Mouse (Mus musculus): ENCODE measurements around the gene Erc2. TPM values are rescaled to one million over a fixed set of nuclear protein-coding genes. Genes with fewer than 3 reads are reported as not detected.

The Erc2 gene
- polyA plus RNA-seq, 1 experiment from 2014 or later = 9.2 TPM

GRCm38 (mm10) chr14:28060891-28061290 lies 438.7 kb downstream of the Erc2 start:
- Histone ChIP-seq H3K4me1 (peaks cover 33% of the 10 kb centered on the region), H3K9me3 (no peaks in the 10 kb centered on the region), H3K4me2 (replicated peaks) (no peak overlapping the region), H3K27ac (no peak overlapping the region), H3K27me3 (peaks cover 69% of the 10 kb centered on the region), H3K36me3 (no peaks in the 10 kb centered on the region), H3K9ac (no peak overlapping the region), H3K4me3 (no peak overlapping the region)
- WGBS = 77% methylated on average over 4 of the region's 4 CpGs
- ATAC-seq (ENCODE audit: low FRiP score, low read depth) = no peak

GRCm38 (mm10) chr14:28061649-28062375 lies 439.6 kb downstream of the Erc2 start:
- no peak for ATAC-seq (ENCODE audit: low FRiP score, low read depth)
- Histone ChIP-seq H3K4me3 (no peak overlapping the region), H3K4me1 (peaks cover 25% of the 10 kb centered on the region), H3K9ac (no peak overlapping the region), H3K9me3 (no peaks in the 10 kb centered on the region), H3K4me2 (replicated peaks) (no peak overlapping the region), H3K27ac (no peak overlapping the region), H3K36me3 (no peaks in the 10 kb centered on the region), H3K27me3 (peaks cover 65% of the 10 kb centered on the region)
- WGBS = 10% methylated on average over 3 of the region's 3 CpGs

DNA sequence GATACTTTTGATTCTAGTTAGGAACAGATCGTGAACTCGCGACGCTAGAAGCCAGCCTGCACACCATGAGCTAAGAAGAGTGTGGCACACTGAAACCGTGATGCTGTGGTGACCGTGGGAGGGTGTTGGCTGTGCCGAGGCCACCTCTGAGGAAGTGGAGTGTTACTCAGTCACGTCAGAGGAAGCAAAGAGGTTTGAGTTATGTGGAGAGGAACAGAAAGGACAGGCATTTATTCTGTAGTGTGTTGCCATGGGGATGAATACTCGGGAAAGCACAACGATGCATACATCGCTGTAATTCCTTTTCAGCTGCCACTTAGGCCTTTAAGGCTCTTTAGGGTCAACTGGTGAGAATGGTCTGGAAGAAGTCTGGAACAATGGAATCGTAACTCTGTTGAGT lies 445.8 kb downstream of the Erc2 start:
- Histone ChIP-seq H3K9me3 (no peaks in the 10 kb centered on the region), H3K27ac (no peak overlapping the region), H3K4me1 (peaks cover 26% of the 10 kb centered on the region; the same call in 1 of the 2 replicates), H3K4me3 (no peak overlapping the region), H3K4me2 (replicated peaks) (no peak overlapping the region), H3K36me3 (no peaks in the 10 kb centered on the region), H3K9ac (no peak overlapping the region), H3K27me3 (peaks cover 40% of the 10 kb centered on the region)
- no peak for ATAC-seq (ENCODE audit: low FRiP score, low read depth)
- 77% methylated on average over 12 of the region's 12 CpGs for WGBS

DNA sequence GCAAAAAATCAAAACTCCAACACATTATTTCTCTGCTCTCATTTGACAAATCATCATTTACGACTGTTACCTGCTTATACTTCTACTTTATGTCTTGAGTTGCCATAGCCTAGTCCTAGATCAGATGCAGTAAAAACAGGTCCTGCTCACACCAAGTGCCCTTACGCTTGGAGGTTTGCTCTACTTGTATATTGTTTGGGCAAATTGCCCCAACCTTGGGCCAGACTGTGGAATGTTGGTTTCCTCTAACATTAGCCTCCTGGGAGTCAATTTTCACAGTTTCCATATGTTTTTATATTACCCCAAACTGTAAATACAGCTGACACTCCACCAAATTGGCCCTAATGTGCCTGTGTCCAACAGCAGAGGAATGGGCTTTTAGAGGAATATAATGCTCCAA lies 447.6 kb downstream of the Erc2 start:
- H3K27ac ChIP-seq = no peak overlapping the region
- WGBS = 43% methylated on average over 2 of the region's 2 CpGs
- H3K9ac ChIP-seq = no peak overlapping the region
- no peak overlapping the region for H3K4me2 ChIP-seq (replicated peaks)
- H3K9me3 ChIP-seq = no peaks in the 10 kb centered on the region
- H3K27me3 ChIP-seq = peaks cover 25% of the 10 kb centered on the region
- H3K36me3 ChIP-seq = no peaks in the 10 kb centered on the region
- H3K4me3 ChIP-seq = no peak overlapping the region
- ATAC-seq (ENCODE audit: low FRiP score, low read depth) = peak; percentile 61; the same call in 1 of the 2 replicates
- H3K4me1 ChIP-seq = peaks cover 36% of the 10 kb centered on the region

DNA sequence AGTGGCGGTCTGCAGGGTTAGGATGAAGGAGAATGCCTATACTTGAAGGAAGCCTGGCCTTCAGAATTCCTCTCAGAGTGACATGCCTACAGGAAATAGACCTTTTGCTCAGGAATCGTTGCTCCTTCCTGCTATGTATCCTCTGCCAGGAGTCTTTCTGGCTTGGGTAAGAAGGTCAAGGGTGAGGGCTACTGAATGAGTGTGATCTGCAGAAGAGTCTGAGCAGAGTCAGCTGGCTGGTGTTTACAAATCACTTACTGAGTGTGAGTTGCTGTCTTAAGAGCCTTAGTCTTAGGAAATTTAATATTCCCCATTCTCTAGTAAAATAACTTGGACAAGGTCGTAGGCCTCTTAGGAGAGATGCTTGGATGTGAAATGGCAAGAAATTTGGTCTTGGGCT lies 450.3 kb downstream of the Erc2 start:
- no peak overlapping the region for H3K27ac ChIP-seq
- WGBS = 78% methylated on average over 3 of the region's 3 CpGs
- no peaks in the 10 kb centered on the region for H3K36me3 ChIP-seq
- no peaks in the 10 kb centered on the region for H3K9me3 ChIP-seq
- H3K9ac ChIP-seq = no peak overlapping the region
- H3K27me3 ChIP-seq = peaks cover 11% of the 10 kb centered on the region; the same call in 1 of the 2 replicates
- H3K4me2 ChIP-seq (replicated peaks) = no peak overlapping the region
- H3K4me1 ChIP-seq = peaks cover 36% of the 10 kb centered on the region
- H3K4me3 ChIP-seq = no peak overlapping the region
- ATAC-seq (ENCODE audit: low FRiP score, low read depth) = no peak

DNA sequence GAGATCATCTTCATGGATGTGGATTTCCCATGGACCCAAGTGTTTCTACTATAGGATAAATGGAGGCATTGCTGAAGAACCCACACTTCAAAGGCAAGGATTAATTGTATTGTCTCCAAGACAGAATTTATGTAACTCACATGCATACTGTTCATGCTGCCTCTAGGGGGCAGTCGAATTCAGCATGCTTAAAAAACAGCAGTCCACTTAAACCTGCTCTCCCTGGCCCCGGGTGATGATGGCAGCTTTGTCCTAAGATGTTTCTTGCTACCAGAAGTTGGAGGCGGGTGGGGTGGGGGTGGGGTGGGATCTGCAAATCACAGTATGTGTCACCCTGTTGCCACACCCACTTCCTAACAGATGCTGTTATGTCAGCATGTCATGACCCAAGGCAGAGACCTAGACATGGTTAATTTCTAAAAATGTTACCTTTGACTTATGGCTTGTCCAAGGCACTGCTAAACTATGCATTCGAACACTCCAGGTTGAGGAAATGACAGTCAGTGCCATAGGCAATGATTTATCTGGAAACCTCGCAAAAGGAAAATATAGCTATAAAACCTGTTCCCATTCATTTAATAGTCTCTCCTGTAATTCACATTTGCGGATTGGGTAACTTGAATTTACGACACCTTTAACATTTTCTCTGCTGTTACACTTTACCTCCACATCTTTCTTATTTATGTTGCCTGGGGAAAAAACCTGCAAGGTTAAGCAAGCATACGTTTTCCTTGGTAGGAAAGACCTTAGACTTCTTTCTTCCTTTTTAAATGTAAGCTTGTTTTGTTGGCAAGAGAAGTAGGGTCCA lies 467.6 kb downstream of the Erc2 start:
- Histone ChIP-seq H3K4me2 (replicated peaks) (no peak overlapping the region), H3K9me3 (no peaks in the 10 kb centered on the region), H3K36me3 (no peaks in the 10 kb centered on the region), H3K4me1 (peaks cover 5% of the 10 kb centered on the region), H3K4me3 (no peak overlapping the region), H3K27ac (no peak overlapping the region), H3K9ac (no peak overlapping the region), H3K27me3 (no peaks in the 10 kb centered on the region)
- peak; percentile 19; the same call in 1 of the 2 replicates for ATAC-seq (ENCODE audit: low FRiP score, low read depth)
- 16% methylated on average over 8 of the region's 8 CpGs for WGBS

GRCm38 (mm10) chr14:28091367-28091766 lies 469.1 kb downstream of the Erc2 start:
- H3K9me3 ChIP-seq = no peaks in the 10 kb centered on the region
- no peak overlapping the region for H3K4me3 ChIP-seq
- 100% methylated on average over 1 of the region's 1 CpGs for WGBS
- H3K9ac ChIP-seq = no peak overlapping the region
- H3K27me3 ChIP-seq = peaks cover 3% of the 10 kb centered on the region; the same call in 1 of the 2 replicates
- H3K36me3 ChIP-seq = no peaks in the 10 kb centered on the region
- no peak overlapping the region for H3K27ac ChIP-seq
- H3K4me2 ChIP-seq (replicated peaks) = no peak overlapping the region
- H3K4me1 ChIP-seq = peaks cover 5% of the 10 kb centered on the region
- ATAC-seq (ENCODE audit: low FRiP score, low read depth) = no peak

GRCm38 (mm10) chr14:28093214-28093613 lies 471.0 kb downstream of the Erc2 start:
- Histone ChIP-seq H3K27me3 (peaks cover 3% of the 10 kb centered on the region; the same call in 1 of the 2 replicates), H3K4me2 (replicated peaks) (no peak overlapping the region), H3K27ac (no peak overlapping the region), H3K36me3 (no peaks in the 10 kb centered on the region), H3K9ac (no peak overlapping the region), H3K4me1 (peaks cover 20% of the 10 kb centered on the region), H3K4me3 (no peak overlapping the region), H3K9me3 (no peaks in the 10 kb centered on the region)
- 56% methylated on average over 4 of the region's 4 CpGs for WGBS
- ATAC-seq (ENCODE audit: low FRiP score, low read depth) = no peak

GRCm38 (mm10) chr14:28093913-28094312 lies 471.7 kb downstream of the Erc2 start:
- H3K27me3 ChIP-seq = peaks cover 3% of the 10 kb centered on the region; the same call in 1 of the 2 replicates
- peaks cover 26% of the 10 kb centered on the region for H3K4me1 ChIP-seq
- H3K9me3 ChIP-seq = no peaks in the 10 kb centered on the region
- H3K4me3 ChIP-seq = no peak overlapping the region
- H3K36me3 ChIP-seq = no peaks in the 10 kb centered on the region
- 94% methylated on average over 1 of the region's 1 CpGs for WGBS
- no peak overlapping the region for H3K27ac ChIP-seq
- no peak for ATAC-seq (ENCODE audit: low FRiP score, low read depth)
- H3K4me2 ChIP-seq (replicated peaks) = no peak overlapping the region
- no peak overlapping the region for H3K9ac ChIP-seq

DNA sequence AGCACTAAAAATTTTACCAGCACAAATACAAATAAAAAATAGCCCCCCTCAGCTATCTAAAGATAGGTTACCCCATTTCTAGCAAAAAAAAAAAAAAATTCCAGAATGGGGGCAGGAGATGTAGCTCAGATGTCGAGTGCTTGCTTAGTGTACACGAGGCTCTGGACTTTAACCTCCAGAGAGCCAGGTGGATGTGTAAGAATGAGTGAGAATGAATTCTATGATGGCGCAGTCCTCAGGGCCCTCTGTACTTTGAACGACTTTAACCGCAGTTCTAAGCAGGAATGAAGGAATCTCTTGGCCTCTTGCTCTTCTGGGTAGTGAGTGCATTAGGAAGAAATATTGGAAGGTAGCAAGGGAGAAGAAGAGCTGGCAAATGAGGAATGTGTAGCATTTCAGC lies 476.9 kb downstream of the Erc2 start:
- no peak overlapping the region for H3K27ac ChIP-seq
- H3K27me3 ChIP-seq = peaks cover 3% of the 10 kb centered on the region; the same call in 1 of the 2 replicates
- no peaks in the 10 kb centered on the region for H3K36me3 ChIP-seq
- ATAC-seq (ENCODE audit: low FRiP score, low read depth) = no peak
- H3K4me1 ChIP-seq = peaks cover 35% of the 10 kb centered on the region
- H3K9me3 ChIP-seq = no peaks in the 10 kb centered on the region
- no peak overlapping the region for H3K4me3 ChIP-seq
- WGBS = 68% methylated on average over 5 of the region's 5 CpGs
- no peak overlapping the region for H3K4me2 ChIP-seq (replicated peaks)
- H3K9ac ChIP-seq = no peak overlapping the region

DNA sequence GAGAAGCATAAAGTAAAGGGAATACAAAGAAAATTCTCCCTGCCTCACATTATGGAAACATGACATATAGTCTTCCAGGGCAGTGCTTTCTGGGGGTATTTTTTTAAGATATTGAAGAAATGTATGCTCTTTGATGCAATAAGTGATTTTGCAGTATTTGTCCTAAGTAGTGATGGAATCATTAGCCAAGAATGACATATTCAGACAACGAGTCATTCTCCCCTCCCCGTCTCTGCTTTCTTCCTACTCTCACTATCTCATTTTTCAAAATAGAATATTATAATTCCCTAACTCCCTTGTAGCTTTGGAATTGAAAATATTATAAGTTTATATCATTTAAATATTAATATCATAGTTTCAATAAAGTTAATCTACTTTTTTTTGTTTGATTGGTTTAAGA lies 490.9 kb downstream of the Erc2 start:
- Histone ChIP-seq H3K9ac (no peak overlapping the region), H3K9me3 (no peaks in the 10 kb centered on the region), H3K4me2 (replicated peaks) (no peak overlapping the region), H3K36me3 (no peaks in the 10 kb centered on the region), H3K4me1 (no peaks in the 10 kb centered on the region), H3K27ac (no peak overlapping the region), H3K27me3 (no peaks in the 10 kb centered on the region), H3K4me3 (no peak overlapping the region)
- 92% methylated on average over 2 of the region's 2 CpGs for WGBS
- no peak for ATAC-seq (ENCODE audit: low FRiP score, low read depth)

DNA sequence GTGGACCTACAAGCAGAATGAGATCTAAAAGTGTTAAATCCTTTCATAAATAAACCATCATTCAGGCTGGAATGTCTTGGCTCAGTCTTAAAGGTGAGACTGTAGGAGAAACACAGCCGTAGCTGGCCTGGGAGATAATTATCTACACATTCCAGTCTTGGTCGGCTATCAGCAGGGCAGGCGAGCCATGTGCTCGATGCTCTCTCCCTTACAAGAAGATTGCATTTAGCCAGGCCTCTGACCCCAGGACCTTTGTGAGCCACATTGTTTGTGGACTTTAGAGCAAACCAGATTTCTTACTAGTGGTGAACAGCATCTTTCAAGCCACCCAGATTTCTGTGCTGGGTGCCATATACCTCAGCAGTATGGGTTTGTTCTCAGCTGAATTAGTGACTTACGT lies 498.6 kb downstream of the Erc2 start:
- H3K27me3 ChIP-seq = 0 out of 2 replicates have a peak, but pooled peaks cover 4% of the 10 kb centered on the region
- no peaks in the 10 kb centered on the region for H3K9me3 ChIP-seq
- H3K4me3 ChIP-seq = no peak overlapping the region
- no peaks in the 10 kb centered on the region for H3K36me3 ChIP-seq
- no peak for ATAC-seq (ENCODE audit: low FRiP score, low read depth)
- no peak overlapping the region for H3K27ac ChIP-seq
- peaks cover 3% of the 10 kb centered on the region; the same call in 1 of the 2 replicates for H3K4me1 ChIP-seq
- WGBS = 26% methylated on average over 5 of the region's 5 CpGs
- H3K9ac ChIP-seq = no peak overlapping the region
- no peak overlapping the region for H3K4me2 ChIP-seq (replicated peaks)

Data from limb, embryonic 13.5 days (tissue).